Mouse (Mus musculus) lung, embryonic 15.5 days (tissue): ENCODE data around the gene Gm10310. TPM values are rescaled to one million over a fixed set of nuclear protein-coding genes. Genes with fewer than 3 reads are reported as not detected.

ENCODE experiments used
- polyA plus RNA-seq: library from polyadenylated mRNA; unstranded; fragments of >200 nt; fragmentation: Nextera tagmentation; extraction: Ambion mirVana; gene quantifications from 2 replicates; pipeline ENCODE4 v1.2.1, GENCODE M21; 2015

The Gm10310 gene
- polyA plus RNA-seq, 1 experiment from 2014 or later = not detected

Other genes with a start within 250 kb of the Gm10310 start
- not detected in 2 replicates for gene Olfr806, start 243.1 kb downstream of the Gm10310 start, polyA plus RNA-seq
- gene Olfr807, start 227.3 kb downstream of the Gm10310 start, polyA plus RNA-seq = not detected in 2 replicates
- not detected in 2 replicates for gene Olfr808, start 219.6 kb downstream of the Gm10310 start, polyA plus RNA-seq
- gene Olfr809, start 210.4 kb downstream of the Gm10310 start, polyA plus RNA-seq = not detected in 2 replicates
- gene Olfr810, start 190.1 kb downstream of the Gm10310 start, polyA plus RNA-seq = not detected in 2 replicates
- not detected in 2 replicates for gene Olfr811, start 180.7 kb downstream of the Gm10310 start, polyA plus RNA-seq
- not detected in 2 replicates for gene Olfr812, start 139.0 kb downstream of the Gm10310 start, polyA plus RNA-seq
- not detected in 2 replicates for gene Olfr813, start 129.7 kb downstream of the Gm10310 start, polyA plus RNA-seq
- not detected in 2 replicates for gene Olfr814, start 105.2 kb downstream of the Gm10310 start, polyA plus RNA-seq
- gene Olfr815, start 79.2 kb downstream of the Gm10310 start, polyA plus RNA-seq = not detected in 2 replicates
- gene Olfr816, start 69.5 kb downstream of the Gm10310 start, polyA plus RNA-seq = not detected in 2 replicates
- gene Olfr818, start 36.0 kb downstream of the Gm10310 start, polyA plus RNA-seq = not detected in 2 replicates
- gene Olfr819, start 17.8 kb downstream of the Gm10310 start, polyA plus RNA-seq = not detected in 2 replicates
- gene Olfr247, start 8.9 kb downstream of the Gm10310 start, polyA plus RNA-seq = not detected in 2 replicates
- gene Olfr820, start 27.6 kb upstream of the Gm10310 start, polyA plus RNA-seq = not detected in 2 replicates
- gene Olfr821, start 45.3 kb upstream of the Gm10310 start, polyA plus RNA-seq = not detected in 2 replicates
- not detected in 2 replicates for gene Olfr822, start 86.1 kb upstream of the Gm10310 start, polyA plus RNA-seq
- gene Olfr823, start 130.3 kb upstream of the Gm10310 start, polyA plus RNA-seq = not detected in 2 replicates
- gene Olfr824, start 144.9 kb upstream of the Gm10310 start, polyA plus RNA-seq = not detected in 2 replicates
- gene Olfr825, start 181.7 kb upstream of the Gm10310 start, polyA plus RNA-seq = not detected in 2 replicates
- not detected in 2 replicates for gene Olfr826, start 199.1 kb upstream of the Gm10310 start, polyA plus RNA-seq
- gene Olfr827, start 229.3 kb upstream of the Gm10310 start, polyA plus RNA-seq = not detected in 2 replicates